8 mouse cellular contexts compared by ENCODE assay signal in the genomic region with DNA sequence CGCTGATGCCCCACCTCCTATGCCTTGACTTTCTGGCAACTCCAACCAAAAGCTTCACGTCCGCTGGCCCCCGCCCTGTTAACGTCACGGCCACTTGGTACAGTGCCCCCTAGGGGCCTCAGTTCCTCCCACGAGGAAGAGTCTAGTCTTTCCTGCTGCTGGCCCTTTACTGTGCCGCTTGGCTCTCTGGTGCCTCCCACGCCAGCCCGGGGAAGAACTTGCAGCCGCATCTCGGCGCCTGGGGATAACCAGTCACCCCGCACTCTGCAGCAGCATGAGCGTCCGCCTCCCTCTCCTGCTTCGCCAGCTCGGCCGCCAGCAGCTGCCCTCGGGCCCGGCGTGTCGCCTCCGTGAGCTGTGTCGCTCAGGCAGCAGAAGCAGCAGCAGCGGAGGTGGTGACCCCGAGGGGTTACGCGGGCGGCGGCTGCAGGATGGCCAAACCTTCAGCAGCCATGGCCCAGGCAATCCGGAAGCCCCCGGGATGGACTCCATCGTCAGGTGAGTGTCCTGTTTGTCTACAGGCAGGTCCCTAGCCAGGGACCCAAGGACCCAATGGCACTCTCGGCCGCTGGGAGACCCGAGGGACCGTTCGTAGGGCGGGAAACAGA. TPM values are rescaled to one million over a fixed set of nuclear protein-coding genes. Genes with fewer than 3 reads are reported as not detected.
DNase-seq lines count a peak whose midpoint lies in the region; ATAC-seq lines count a peak whose summit lies in the region.

TSS of gene Mthfd1l (plus strand) at position 138 of the 608 bp plus-strand sequence.

- H3K4me3 ChIP-seq in embryonic facial prominence, embryonic 10.5 days: peak within 1 kb of the TSS; percentile 73
- H3K4me3 ChIP-seq in intestine, embryonic 16.5 days (ENCODE audit: low read length): peak within 1 kb of the TSS; percentile 88
- peak within 1 kb of the TSS; percentile 65 for H3K4me3 ChIP-seq in midbrain, embryonic 10.5 days

- peak within 1 kb of the TSS; percentile 85 for H3K4me2 ChIP-seq in intestine, embryonic 16.5 days (ENCODE audit: low read depth, low read length)

- ATAC-seq in intestine, embryonic 16.5 days: peak; percentile 85

- H3K27ac ChIP-seq in embryonic facial prominence, embryonic 10.5 days (replicated peaks): peak within 1 kb of the TSS; percentile 91
- H3K27ac ChIP-seq in intestine, embryonic 16.5 days (ENCODE audit: low read length): peak within 1 kb of the TSS; percentile 98
- H3K27ac ChIP-seq in midbrain, embryonic 10.5 days (replicated peaks): peak within 1 kb of the TSS; percentile 95

- H3K27me3 ChIP-seq in embryonic facial prominence, embryonic 10.5 days (replicated peaks; ENCODE audit: low read depth, poor library complexity, severe bottlenecking): no peaks in the 10 kb centered on the region
- H3K27me3 ChIP-seq in intestine, embryonic 16.5 days (replicated peaks; ENCODE audit: control insufficient read depth, insufficient read depth, low read length): no peaks in the 10 kb centered on the region
- no peaks in the 10 kb centered on the region for H3K27me3 ChIP-seq in midbrain, embryonic 10.5 days (ENCODE audit: low read depth, poor library complexity, severe bottlenecking)

- intact Hi-C loops in left cerebral cortex, postnatal 36 days (cut with DNase I): no loop called here

- peak within 1 kb of the TSS; percentile 86 for H3K9ac ChIP-seq in intestine, embryonic 16.5 days (ENCODE audit: low read depth, low read length)

- H3K9me3 ChIP-seq in embryonic facial prominence, embryonic 10.5 days: no peaks in the 10 kb centered on the region
- H3K9me3 ChIP-seq in intestine, embryonic 16.5 days (ENCODE audit: control insufficient read depth, low read length): no peaks in the 10 kb centered on the region
- H3K9me3 ChIP-seq in midbrain, embryonic 10.5 days (replicated peaks): no peaks in the 10 kb centered on the region

- WGBS in embryonic facial prominence, embryonic 10.5 days: under 1% methylated on average over 40 of the region's 40 CpGs
- WGBS in intestine, embryonic 16.5 days: under 1% methylated on average over 40 of the region's 40 CpGs
- under 1% methylated on average over 40 of the region's 40 CpGs for WGBS in midbrain, embryonic 10.5 days

- peaks cover 40% of the 10 kb centered on the region for H3K4me1 ChIP-seq in embryonic facial prominence, embryonic 10.5 days
- peaks cover 38% of the 10 kb centered on the region for H3K4me1 ChIP-seq in intestine, embryonic 16.5 days (ENCODE audit: control insufficient read depth, insufficient read depth, low read length)
- H3K4me1 ChIP-seq in midbrain, embryonic 10.5 days: peaks cover 34% of the 10 kb centered on the region

- peak; percentile 89 for DNase-seq in adrenal gland, postnatal 10 days
- DNase-seq in embryonic facial prominence, embryonic 10.5 days (ENCODE audit: low spot score): peak; percentile 89
- DNase-seq in gonadal fat pad, adult 2 months (ENCODE audit: low read depth): no peak
- peak; percentile 79 to 84 for DNase-seq in left cerebral cortex, postnatal 36 days (ENCODE audit: low spot score in 2 of 2)
- peak; percentile 89 for DNase-seq in midbrain, embryonic 10.5 days (ENCODE audit: low spot score)
- DNase-seq in right cerebral cortex, postnatal 36 days (ENCODE audit: low spot score in 2 of 2): peak; percentile 74 to 81
- peak; percentile 81 to 86 for DNase-seq in urinary bladder, postnatal 4 days (ENCODE audit: low spot score in 2 of 2)

- no peaks in the 10 kb centered on the region for H3K36me3 ChIP-seq in embryonic facial prominence, embryonic 10.5 days (replicated peaks)
- no peaks in the 10 kb centered on the region for H3K36me3 ChIP-seq in intestine, embryonic 16.5 days (ENCODE audit: control insufficient read depth, insufficient read depth, low read length)
- no peaks in the 10 kb centered on the region for H3K36me3 ChIP-seq in midbrain, embryonic 10.5 days

RNA-seq across cellular contexts. Expression of gene Mthfd1l, which starts in this region (rescaled TPM):
- 10 to 100 TPM; 10.4 to 10.5 TPM for total RNA-seq in adrenal gland, postnatal 10 days (2021)
- 20.4 and 24.5 TPM in 2 replicates for polyA plus RNA-seq in embryonic facial prominence, embryonic 10.5 days (2016; fragmentation: Nextera tagmentation; extraction: Ambion mirVana)
- polyA plus RNA-seq in gonadal fat pad, adult 2 months (2012; rRNA removed): 13.4 and 14.6 TPM in 2 replicates
- 17.6 and 18.4 TPM in 2 replicates for polyA plus RNA-seq in intestine, embryonic 16.5 days (2015; fragmentation: Nextera tagmentation; extraction: Ambion mirVana)
- total RNA-seq in left cerebral cortex, postnatal 36 days (2021): 10 to 100 TPM; 12.3 to 13.0 TPM
- 20.2 and 25.2 TPM in 2 replicates for polyA plus RNA-seq in midbrain, embryonic 10.5 days (2016; fragmentation: Nextera tagmentation; extraction: Ambion mirVana)
